In genomic region chr12:105810608-105811007, GRCm38 (mm10) we compare ENCODE assay signal across 28 mouse cellular contexts. TPM values are rescaled to one million over a fixed set of nuclear protein-coding genes. Genes with fewer than 3 reads are reported as not detected.
DNase-seq lines count a peak whose midpoint lies in the region; ATAC-seq and TF ChIP-seq lines count a peak whose summit lies in the region.
"Had no signal": no experiment of that assay in that cellular context is flagged by ENCODE, and none has a peak within 500 bp of the region (broad histone marks: within the 10 kb centered on the region; RNA-seq: fewer than 3 reads in every experiment).

No protein-coding gene starts in this region.

- H3K27ac ChIP-seq in liver, embryonic 12.5 days, result no peak overlapping the region
- H3K27ac ChIP-seq in liver, postnatal 0 days (ENCODE audit: low read depth), result no peak overlapping the region
- no peak overlapping the region for H3K27ac ChIP-seq in embryonic facial prominence, embryonic 10.5 days (replicated peaks)
- H3K27ac ChIP-seq: embryonic facial prominence, embryonic 12.5 days; embryonic facial prominence, embryonic 15.5 days; heart, embryonic 15.5 days; hindbrain, embryonic 14.5 days; hindbrain, postnatal 0 days had no signal

- H3K27me3 ChIP-seq in liver, embryonic 12.5 days (replicated peaks), result no peaks in the 10 kb centered on the region
- H3K27me3 ChIP-seq in liver, postnatal 0 days (ENCODE audit: insufficient read depth, low read length), result no peaks in the 10 kb centered on the region
- no peaks in the 10 kb centered on the region for H3K27me3 ChIP-seq in embryonic facial prominence, embryonic 10.5 days (replicated peaks; ENCODE audit: low read depth, poor library complexity, severe bottlenecking)
- H3K27me3 ChIP-seq: CH12.LX; embryonic facial prominence, embryonic 12.5 days; embryonic facial prominence, embryonic 15.5 days; heart, embryonic 12.5 days; heart, embryonic 15.5 days had no signal

- peaks cover 95% of the 10 kb centered on the region for H3K36me3 ChIP-seq in liver, embryonic 12.5 days
- peaks cover 75% of the 10 kb centered on the region for H3K36me3 ChIP-seq in liver, postnatal 0 days (replicated peaks; ENCODE audit: insufficient read depth, low read length)
- peaks cover 100% of the 10 kb centered on the region for H3K36me3 ChIP-seq in embryonic facial prominence, embryonic 10.5 days (replicated peaks)

- TF ChIP-seq CTCF in liver, postnatal 0 days (IDR thresholded peaks at IDR 0.05; ENCODE audit: low read depth), result no peak

- 63% methylated on average over 6 of the region's 6 CpGs for WGBS in liver, embryonic 12.5 days (ENCODE audit: insufficient replicate concordance)
- WGBS in liver, postnatal 0 days (ENCODE audit: insufficient replicate concordance), result 61% methylated on average over 6 of the region's 6 CpGs
- WGBS in embryonic facial prominence, embryonic 10.5 days, result 89% methylated on average over 6 of the region's 6 CpGs

- H3K4me3 ChIP-seq in liver, embryonic 12.5 days, result no peak overlapping the region
- no peak overlapping the region for H3K4me3 ChIP-seq in liver, postnatal 0 days (ENCODE audit: low read depth, low read length)
- no peak overlapping the region for H3K4me3 ChIP-seq in embryonic facial prominence, embryonic 10.5 days
- H3K4me3 ChIP-seq: embryonic facial prominence, embryonic 12.5 days; embryonic facial prominence, embryonic 15.5 days; heart, embryonic 12.5 days; heart, embryonic 15.5 days had no signal

- ATAC-seq in liver, embryonic 12.5 days, result peak; percentile 61
- no peak for ATAC-seq in liver, postnatal 0 days
- ATAC-seq in megakaryocyte progenitor cell, adult 5-6 weeks (replicated peaks; ENCODE audit: poor library complexity), result peak; percentile 53
- ATAC-seq: activated CD4-positive, CD25-positive, alpha-beta regulatory T cell, adult 4 months; forebrain, embryonic 14.5 days; forebrain, postnatal 0 days; hindbrain, postnatal 0 days had no signal

- no peak for TF ChIP-seq EP300 in liver, postnatal 0 days (IDR thresholded peaks at IDR 0.05; ENCODE audit: low read depth)

- H3K9me3 ChIP-seq in liver, embryonic 12.5 days (replicated peaks), result no peaks in the 10 kb centered on the region
- H3K9me3 ChIP-seq in liver, postnatal 0 days (ENCODE audit: low read length), result no peaks in the 10 kb centered on the region
- H3K9me3 ChIP-seq in embryonic facial prominence, embryonic 10.5 days, result no peaks in the 10 kb centered on the region
- H3K9me3 ChIP-seq: embryonic facial prominence, embryonic 12.5 days; embryonic facial prominence, embryonic 15.5 days; heart, embryonic 12.5 days; heart, embryonic 15.5 days had no signal

- no peaks in the 10 kb centered on the region for H3K4me1 ChIP-seq in liver, embryonic 12.5 days
- H3K4me1 ChIP-seq in liver, postnatal 0 days (ENCODE audit: insufficient read depth), result 0 out of 2 replicates have a peak, but pooled peaks cover 2% of the 10 kb centered on the region
- no peaks in the 10 kb centered on the region for H3K4me1 ChIP-seq in embryonic facial prominence, embryonic 10.5 days
- H3K4me1 ChIP-seq: embryonic facial prominence, embryonic 12.5 days; embryonic facial prominence, embryonic 15.5 days; heart, embryonic 15.5 days had no signal

- no peak for DNase-seq in liver, postnatal 0 days
- peak; percentile 36 for DNase-seq in 416B (ENCODE audit: low read depth)
- DNase-seq in c-Kit-positive CD71-positive TER-119-negative erythroid progenitor cells, embryonic 14.5 days (ENCODE audit: low read depth), result peak; percentile 32
- DNase-seq in retina, embryonic 14.5 days (ENCODE audit: low spot score), result no peak
- DNase-seq in embryonic facial prominence, embryonic 10.5 days (ENCODE audit: low spot score), result no peak
- DNase-seq in lung, postnatal 4 days, result no peak
- DNase-seq: adrenal gland, adult 8-10 months; adrenal gland, postnatal 25 days; B cell, adult 2 months; cerebellum, adult 18-20 months; cerebellum, adult 9-10 months; cerebellum, postnatal 14 days; forebrain, postnatal 0 days; gastrocnemius, postnatal 25 days; heart, adult 18-20 months; heart, postnatal 10 days; heart, postnatal 4 days had no signal

- H3K9ac ChIP-seq in liver, embryonic 12.5 days, result no peak overlapping the region
- no peak overlapping the region for H3K9ac ChIP-seq in liver, postnatal 0 days (replicated peaks)
- H3K9ac ChIP-seq: embryonic facial prominence, embryonic 12.5 days; embryonic facial prominence, embryonic 15.5 days; forebrain, postnatal 0 days; heart, embryonic 12.5 days; heart, embryonic 15.5 days; hindbrain, embryonic 14.5 days had no signal

- H3K4me2 ChIP-seq in liver, embryonic 12.5 days, result no peak overlapping the region
- no peak overlapping the region for H3K4me2 ChIP-seq in liver, postnatal 0 days (ENCODE audit: low read depth, low read length)
- H3K4me2 ChIP-seq: embryonic facial prominence, embryonic 12.5 days; embryonic facial prominence, embryonic 15.5 days; heart, embryonic 12.5 days; heart, embryonic 15.5 days; hindbrain, embryonic 14.5 days had no signal

RNA-seq across cellular contexts. Expression of gene Papola, which starts 26.1 kb away (rescaled TPM):
- polyA plus RNA-seq in liver, embryonic 12.5 days (2016; fragmentation: Nextera tagmentation; extraction: Ambion mirVana), result 176 and 181 TPM in 2 replicates
- 66.7 and 70.7 TPM in 2 replicates for polyA plus RNA-seq in liver, postnatal 0 days (2015; fragmentation: Nextera tagmentation; extraction: Ambion mirVana)
- total RNA-seq in megakaryocyte progenitor cell, adult 5-6 weeks (2015), result 223 and 232 TPM in 2 replicates
- 104 and 140 TPM in 2 replicates for total RNA-seq in megakaryocyte progenitor cell, adult 5-6 weeks (2017)
- 283 and 294 TPM in 2 replicates for polyA plus RNA-seq in embryonic facial prominence, embryonic 10.5 days (2016; fragmentation: Nextera tagmentation; extraction: Ambion mirVana)

Comparison
In these comparisons a context has a peak if more than half of its experiments do, and no peak if none do; other contexts are left out.
1. DNase-seq: peak in 416B (single experiment) and c-Kit-positive CD71-positive TER-119-negative erythroid progenitor cells, embryonic 14.5 days (single experiment); none in liver, postnatal 0 days (single experiment), retina, embryonic 14.5 days (single experiment), embryonic facial prominence, embryonic 10.5 days (single experiment) and lung, postnatal 4 days (0 of 2).